Mouse (Mus musculus): Measurements from ENCODE around the gene Chd1l. TPM values are rescaled to one million over a fixed set of nuclear protein-coding genes. Genes with fewer than 3 reads are reported as not detected.

Chd1l gene
- 10 to 100 TPM in 1 of 2 experiments, 1 to 10 TPM in 1; 9.6 to 10.3 TPM for total RNA-seq (2021)

- peak; percentile 92 to 94 for DNase-seq (ENCODE audit: extremely low spot score in 1 of 2, low spot score in 1 of 2)
Observed at GRCm38 (mm10) chr3:97609845-97610410, at the start of gene Chd1l. TSS of gene Chd1l (minus strand) at chr3:97610203.

GRCm38 (mm10) chr3:97659746-97660145, 49.7 kb upstream of the Chd1l start:
- no peak for DNase-seq (ENCODE audit: extremely low spot score in 1 of 2, low spot score in 1 of 2)

- DNase-seq (ENCODE audit: extremely low spot score in 1 of 2, low spot score in 1 of 2) = peak in 1 of 2 experiments; percentile 60
Observed at GRCm38 (mm10) chr3:97658426-97659193, 48.6 kb upstream of the Chd1l start.

- DNase-seq (ENCODE audit: extremely low spot score in 1 of 2, low spot score in 1 of 2) = peak; percentile 97 to 99
Observed at GRCm38 (mm10) chr3:97657655-97658411, 47.8 kb upstream of the Chd1l start, which contains the start of gene Prkab2. TSS of gene Prkab2 (plus strand) at chr3:97658193.

- no peak for DNase-seq (ENCODE audit: extremely low spot score in 1 of 2, low spot score in 1 of 2)
Observed at GRCm38 (mm10) chr3:97654901-97655300, 44.9 kb upstream of the Chd1l start.

- DNase-seq (ENCODE audit: extremely low spot score in 1 of 2, low spot score in 1 of 2) = no peak
Observed at GRCm38 (mm10) chr3:97653781-97654180, 43.8 kb upstream of the Chd1l start.

GRCm38 (mm10) chr3:97651604-97652003, 41.6 kb upstream of the Chd1l start:
- DNase-seq (ENCODE audit: extremely low spot score in 1 of 2, low spot score in 1 of 2) = no peak

GRCm38 (mm10) chr3:97649469-97649868, 39.5 kb upstream of the Chd1l start:
- no peak for DNase-seq (ENCODE audit: extremely low spot score in 1 of 2, low spot score in 1 of 2)

GRCm38 (mm10) chr3:97649022-97649421, 39.0 kb upstream of the Chd1l start:
- DNase-seq (ENCODE audit: extremely low spot score in 1 of 2, low spot score in 1 of 2) = no peak

GRCm38 (mm10) chr3:97648518-97648917, 38.5 kb upstream of the Chd1l start:
- DNase-seq (ENCODE audit: extremely low spot score in 1 of 2, low spot score in 1 of 2) = no peak

GRCm38 (mm10) chr3:97642001-97642400, 32.0 kb upstream of the Chd1l start:
- no peak for DNase-seq (ENCODE audit: extremely low spot score in 1 of 2, low spot score in 1 of 2)

GRCm38 (mm10) chr3:97641396-97641795, 31.4 kb upstream of the Chd1l start:
- no peak for DNase-seq (ENCODE audit: extremely low spot score in 1 of 2, low spot score in 1 of 2)

GRCm38 (mm10) chr3:97634288-97634761, 24.3 kb upstream of the Chd1l start:
- no peak for DNase-seq (ENCODE audit: extremely low spot score in 1 of 2, low spot score in 1 of 2)

- no peak for DNase-seq (ENCODE audit: extremely low spot score in 1 of 2, low spot score in 1 of 2)
Observed at GRCm38 (mm10) chr3:97633456-97633855, 23.5 kb upstream of the Chd1l start.

- no peak for DNase-seq (ENCODE audit: extremely low spot score in 1 of 2, low spot score in 1 of 2)
Observed at GRCm38 (mm10) chr3:97631258-97631860, 21.4 kb upstream of the Chd1l start.

GRCm38 (mm10) chr3:97630746-97631145, 20.7 kb upstream of the Chd1l start:
- DNase-seq (ENCODE audit: extremely low spot score in 1 of 2, low spot score in 1 of 2) = no peak

- no peak for DNase-seq (ENCODE audit: extremely low spot score in 1 of 2, low spot score in 1 of 2)
Observed at GRCm38 (mm10) chr3:97629941-97630340, 19.9 kb upstream of the Chd1l start.

- DNase-seq (ENCODE audit: extremely low spot score in 1 of 2, low spot score in 1 of 2) = no peak
Observed at GRCm38 (mm10) chr3:97628391-97629001, 18.5 kb upstream of the Chd1l start, which contains the start of gene Fmo5. TSS of gene Fmo5 (plus strand) at chr3:97628804.

GRCm38 (mm10) chr3:97627893-97628292, 17.9 kb upstream of the Chd1l start:
- DNase-seq (ENCODE audit: extremely low spot score in 1 of 2, low spot score in 1 of 2) = no peak

- DNase-seq (ENCODE audit: extremely low spot score in 1 of 2, low spot score in 1 of 2) = no peak
Observed at GRCm38 (mm10) chr3:97624611-97625010, 14.6 kb upstream of the Chd1l start.

Data from layer of hippocampus, postnatal 25 days (tissue).